Mouse (Mus musculus): Measurements from ENCODE around the gene Smg6.

Smg6 gene

DNA sequence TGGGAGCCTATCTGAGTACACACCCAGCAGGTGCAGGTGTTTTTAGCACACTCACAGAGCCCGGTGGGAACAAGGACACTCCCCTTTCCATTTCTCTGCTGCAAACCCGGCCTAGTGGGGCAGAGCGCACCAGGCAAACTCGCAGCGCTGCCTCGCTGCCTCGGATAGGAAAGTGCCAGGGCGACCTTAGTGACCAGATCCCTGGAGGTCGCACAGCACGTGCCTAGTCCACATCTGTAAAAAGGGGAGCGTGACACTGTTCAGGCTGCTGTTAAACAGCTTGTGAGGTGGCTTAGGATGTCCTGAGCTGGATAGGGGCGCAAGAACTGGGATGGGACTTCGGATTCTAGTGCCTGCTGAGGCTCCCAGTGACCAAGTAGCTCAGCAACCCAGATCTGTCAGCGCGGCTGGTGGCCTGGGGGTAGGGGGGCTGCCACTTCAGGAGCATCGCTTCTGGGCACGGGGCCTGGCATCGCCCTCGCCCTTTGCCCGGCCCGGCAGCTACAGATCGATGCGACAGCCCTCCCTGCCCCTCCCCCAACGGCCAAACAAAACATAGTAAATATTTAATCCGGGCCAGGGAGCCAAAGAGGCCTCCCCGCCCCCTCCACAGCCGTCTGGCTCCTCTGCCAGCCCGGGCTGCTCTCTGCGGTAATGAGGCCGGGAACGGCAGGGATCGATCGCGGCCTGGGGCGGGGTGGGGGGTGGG lies 287.9 kb downstream of the Smg6 start:
- peak; percentile 54 for DNase-seq (ENCODE audit: low read depth, low spot score)
